Mouse (Mus musculus): ENCODE measurements around the gene Josd1. TPM values are rescaled to one million over a fixed set of nuclear protein-coding genes. Genes with fewer than 3 reads are reported as not detected.

The Josd1 gene
- 16.1 and 18.6 TPM in 2 replicates for polyA plus RNA-seq (2014; fragmentation: Nextera tagmentation; extraction: Ambion mirVana)

DNA sequence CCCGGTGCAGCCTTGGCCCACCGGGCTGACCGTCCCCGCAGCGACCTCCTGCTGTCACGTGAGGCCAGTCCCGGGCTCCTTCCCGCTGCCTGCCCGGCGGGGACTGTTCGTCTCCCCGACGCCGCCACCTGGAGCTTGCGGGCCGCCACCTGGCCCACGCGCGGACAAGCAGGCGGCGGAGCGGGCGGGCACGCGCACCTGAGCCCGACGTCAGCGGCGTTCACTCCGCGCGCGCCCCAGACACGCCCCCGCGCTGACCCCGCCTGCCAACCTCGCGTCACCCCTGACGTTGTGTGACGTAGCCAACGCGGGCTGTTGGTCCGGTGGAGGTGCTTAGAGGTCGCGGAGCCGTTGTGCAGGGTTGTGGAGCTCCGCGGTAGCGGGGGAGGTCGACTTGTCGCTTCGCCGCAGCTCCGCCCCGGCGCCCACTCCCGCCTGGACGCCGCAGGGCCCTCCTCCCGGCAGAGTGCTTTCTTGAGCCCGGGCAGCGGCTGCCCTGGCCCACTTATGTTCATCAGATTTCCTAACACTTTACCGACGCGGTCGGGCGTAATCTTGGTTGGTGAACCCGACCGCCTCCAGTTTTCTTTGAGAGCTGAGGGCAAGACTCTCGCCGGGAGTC lies at the start of gene Josd1:
Gene Josd1, minus strand, starts transcription at position 274 of the 622 bp plus-strand sequence.
- DNase-seq (ENCODE audit: low spot score) (peak; percentile 94), ATAC-seq (ENCODE audit: low FRiP score) (peak; percentile 62)
- H3K36me3 ChIP-seq (replicated peaks; ENCODE audit: control insufficient read depth, insufficient read depth), result no peaks in the 10 kb centered on the region
- H3K27ac ChIP-seq, result peak within 1 kb of the TSS; percentile 91
- peak within 1 kb of the TSS; percentile 91 for H3K4me3 ChIP-seq (replicated peaks; ENCODE audit: low read length)
- H3K4me1 ChIP-seq (replicated peaks; ENCODE audit: control insufficient read depth, insufficient read depth, low read length), result peaks cover 56% of the 10 kb centered on the region
- no peaks in the 10 kb centered on the region for H3K9me3 ChIP-seq (ENCODE audit: control insufficient read depth, low read length)
- H3K4me2 ChIP-seq (replicated peaks), result peak within 1 kb of the TSS; percentile 94
- H3K9ac ChIP-seq, result peak within 1 kb of the TSS; percentile 94
- WGBS, result under 1% methylated on average over 58 of the region's 72 CpGs
- no peaks in the 10 kb centered on the region for H3K27me3 ChIP-seq (ENCODE audit: control insufficient read depth, insufficient read depth, low read length)

- WGBS, result 87% methylated on average over 8 of the region's 8 CpGs
- H3K27ac ChIP-seq, result no peak overlapping the region
- H3K27me3 ChIP-seq (ENCODE audit: control insufficient read depth, insufficient read depth, low read length), result no peaks in the 10 kb centered on the region
- H3K9ac ChIP-seq, result no peak overlapping the region
- ATAC-seq (ENCODE audit: low FRiP score) (no peak), DNase-seq (ENCODE audit: low spot score) (no peak)
- H3K36me3 ChIP-seq (replicated peaks; ENCODE audit: control insufficient read depth, insufficient read depth), result peaks cover 95% of the 10 kb centered on the region
- no peak overlapping the region for H3K4me3 ChIP-seq (replicated peaks; ENCODE audit: low read length)
- no peaks in the 10 kb centered on the region for H3K4me1 ChIP-seq (replicated peaks; ENCODE audit: control insufficient read depth, insufficient read depth, low read length)
- H3K9me3 ChIP-seq (ENCODE audit: control insufficient read depth, low read length), result no peaks in the 10 kb centered on the region
- no peak overlapping the region for H3K4me2 ChIP-seq (replicated peaks)
Measured at GRCm38 (mm10) chr15:79734311-79734710, 46.6 kb upstream of the Josd1 start.

DNA sequence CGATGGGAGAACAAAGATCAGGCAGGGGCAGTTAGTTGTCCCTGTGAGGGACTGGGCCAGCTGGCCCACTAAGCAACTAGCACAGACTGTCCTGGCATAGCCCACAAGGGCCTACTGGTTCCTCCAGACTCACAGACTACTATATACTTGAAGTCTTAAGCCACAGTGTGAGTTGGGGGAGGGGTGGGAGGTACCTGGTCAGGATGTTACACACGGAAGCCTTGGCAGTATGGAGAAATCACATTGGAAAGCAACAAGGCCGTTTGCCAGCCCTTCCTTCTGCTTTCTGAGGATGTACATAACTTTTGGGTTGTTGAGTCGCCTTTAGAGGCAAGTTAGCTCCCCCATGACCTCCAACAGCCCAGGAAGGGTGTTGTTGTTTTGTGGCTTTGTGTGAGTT lies 45.9 kb upstream of the Josd1 start:
- no peak for DNase-seq (ENCODE audit: low spot score)
- Histone ChIP-seq H3K27me3 (ENCODE audit: control insufficient read depth, insufficient read depth, low read length) (no peaks in the 10 kb centered on the region), H3K36me3 (replicated peaks; ENCODE audit: control insufficient read depth, insufficient read depth) (peaks cover 95% of the 10 kb centered on the region), H3K4me1 (replicated peaks; ENCODE audit: control insufficient read depth, insufficient read depth, low read length) (no peaks in the 10 kb centered on the region), H3K4me3 (replicated peaks; ENCODE audit: low read length) (no peak overlapping the region), H3K9me3 (ENCODE audit: control insufficient read depth, low read length) (no peaks in the 10 kb centered on the region), H3K27ac (no peak overlapping the region), H3K9ac (no peak overlapping the region), H3K4me2 (replicated peaks) (no peak overlapping the region)
- no peak for ATAC-seq (ENCODE audit: low FRiP score)
- 72% methylated on average over 4 of the region's 4 CpGs for WGBS

GRCm38 (mm10) chr15:79733192-79733591 lies 45.5 kb upstream of the Josd1 start:
- Histone ChIP-seq H3K9me3 (ENCODE audit: control insufficient read depth, low read length) (no peaks in the 10 kb centered on the region), H3K36me3 (replicated peaks; ENCODE audit: control insufficient read depth, insufficient read depth) (peaks cover 95% of the 10 kb centered on the region), H3K4me1 (replicated peaks; ENCODE audit: control insufficient read depth, insufficient read depth, low read length) (no peaks in the 10 kb centered on the region), H3K9ac (no peak overlapping the region), H3K27ac (no peak overlapping the region), H3K4me2 (replicated peaks) (no peak overlapping the region), H3K4me3 (replicated peaks; ENCODE audit: low read length) (no peak overlapping the region), H3K27me3 (ENCODE audit: control insufficient read depth, insufficient read depth, low read length) (no peaks in the 10 kb centered on the region)
- 95% methylated on average over 8 of the region's 8 CpGs for WGBS
- ATAC-seq (ENCODE audit: low FRiP score), result no peak
- no peak for DNase-seq (ENCODE audit: low spot score)

- Histone ChIP-seq H3K4me2 (replicated peaks) (no peak overlapping the region), H3K36me3 (replicated peaks; ENCODE audit: control insufficient read depth, insufficient read depth) (peaks cover 95% of the 10 kb centered on the region), H3K4me3 (replicated peaks; ENCODE audit: low read length) (no peak overlapping the region), H3K9me3 (ENCODE audit: control insufficient read depth, low read length) (no peaks in the 10 kb centered on the region), H3K9ac (no peak overlapping the region), H3K4me1 (replicated peaks; ENCODE audit: control insufficient read depth, insufficient read depth, low read length) (no peaks in the 10 kb centered on the region), H3K27ac (no peak overlapping the region), H3K27me3 (ENCODE audit: control insufficient read depth, insufficient read depth, low read length) (no peaks in the 10 kb centered on the region)
- no peak for ATAC-seq (ENCODE audit: low FRiP score)
- no peak for DNase-seq (ENCODE audit: low spot score)
- 89% methylated on average over 7 of the region's 7 CpGs for WGBS
Measured at GRCm38 (mm10) chr15:79731554-79731953, 43.8 kb upstream of the Josd1 start.

GRCm38 (mm10) chr15:79728731-79729388 lies 41.1 kb upstream of the Josd1 start:
- no peak for DNase-seq (ENCODE audit: low spot score)
- Histone ChIP-seq H3K36me3 (replicated peaks; ENCODE audit: control insufficient read depth, insufficient read depth) (peaks cover 95% of the 10 kb centered on the region), H3K27ac (0 out of 2 replicates have a peak overlapping the region, but pooled peaks have one; percentile 14), H3K9ac (no peak overlapping the region), H3K4me2 (replicated peaks) (no peak overlapping the region), H3K27me3 (ENCODE audit: control insufficient read depth, insufficient read depth, low read length) (no peaks in the 10 kb centered on the region), H3K4me3 (replicated peaks; ENCODE audit: low read length) (no peak overlapping the region), H3K9me3 (ENCODE audit: control insufficient read depth, low read length) (no peaks in the 10 kb centered on the region), H3K4me1 (replicated peaks; ENCODE audit: control insufficient read depth, insufficient read depth, low read length) (no peaks in the 10 kb centered on the region)
- no peak for ATAC-seq (ENCODE audit: low FRiP score)
- 91% methylated on average over 10 of the region's 10 CpGs for WGBS

- Histone ChIP-seq H3K4me2 (replicated peaks) (no peak overlapping the region), H3K27me3 (ENCODE audit: control insufficient read depth, insufficient read depth, low read length) (no peaks in the 10 kb centered on the region), H3K4me1 (replicated peaks; ENCODE audit: control insufficient read depth, insufficient read depth, low read length) (no peaks in the 10 kb centered on the region), H3K9me3 (ENCODE audit: control insufficient read depth, low read length) (no peaks in the 10 kb centered on the region), H3K36me3 (replicated peaks; ENCODE audit: control insufficient read depth, insufficient read depth) (peaks cover 89% of the 10 kb centered on the region), H3K9ac (no peak overlapping the region), H3K27ac (0 out of 2 replicates have a peak overlapping the region, but pooled peaks have one; percentile 14), H3K4me3 (replicated peaks; ENCODE audit: low read length) (no peak overlapping the region)
- WGBS, result 52% methylated on average over 5 of the region's 5 CpGs
- ATAC-seq (ENCODE audit: low FRiP score), result no peak
- DNase-seq (ENCODE audit: low spot score), result no peak
Measured at GRCm38 (mm10) chr15:79728311-79728710, 40.6 kb upstream of the Josd1 start.

- Histone ChIP-seq H3K9me3 (ENCODE audit: control insufficient read depth, low read length) (no peaks in the 10 kb centered on the region), H3K36me3 (replicated peaks; ENCODE audit: control insufficient read depth, insufficient read depth) (peaks cover 85% of the 10 kb centered on the region), H3K4me2 (replicated peaks) (no peak overlapping the region), H3K4me3 (replicated peaks; ENCODE audit: low read length) (no peak overlapping the region), H3K4me1 (replicated peaks; ENCODE audit: control insufficient read depth, insufficient read depth, low read length) (no peaks in the 10 kb centered on the region), H3K9ac (no peak overlapping the region), H3K27me3 (ENCODE audit: control insufficient read depth, insufficient read depth, low read length) (no peaks in the 10 kb centered on the region), H3K27ac (no peak overlapping the region)
- DNase-seq (ENCODE audit: low spot score), result no peak
- WGBS, result 80% methylated on average over 6 of the region's 6 CpGs
- ATAC-seq (ENCODE audit: low FRiP score), result no peak
Measured at GRCm38 (mm10) chr15:79727840-79728239, 40.1 kb upstream of the Josd1 start.

DNA sequence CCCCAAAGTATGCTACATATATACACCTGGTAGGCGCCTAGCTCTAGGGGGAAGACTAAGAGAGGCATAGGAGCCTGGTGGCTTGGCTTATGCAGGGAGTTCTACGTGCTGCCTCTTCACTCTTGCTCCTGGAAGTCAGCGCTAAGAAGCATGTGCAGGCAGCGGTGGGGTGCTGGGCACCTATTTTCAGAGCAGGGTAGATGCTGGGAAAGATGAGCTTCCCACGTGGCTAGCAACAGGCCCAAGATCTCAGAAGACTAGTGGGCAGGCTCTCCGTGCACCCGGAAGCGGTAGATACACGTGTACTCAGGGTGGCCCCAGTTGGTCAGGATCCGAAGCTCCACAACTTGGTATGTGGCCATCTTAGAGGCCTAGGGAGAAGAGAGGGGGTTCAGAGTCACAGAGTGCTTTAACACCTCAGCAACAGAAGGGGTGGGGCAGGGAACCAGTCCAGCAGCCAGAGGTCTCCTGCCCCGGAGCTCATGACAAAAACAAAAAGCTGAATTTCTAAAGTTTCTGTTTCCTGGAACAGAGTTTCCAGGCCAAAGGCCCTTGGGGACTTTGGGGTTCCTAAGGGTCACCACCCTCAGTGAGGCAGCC lies 37.6 kb upstream of the Josd1 start:
- 92% methylated on average over 11 of the region's 11 CpGs for WGBS
- Histone ChIP-seq H3K9me3 (ENCODE audit: control insufficient read depth, low read length) (no peaks in the 10 kb centered on the region), H3K9ac (no peak overlapping the region), H3K27me3 (ENCODE audit: control insufficient read depth, insufficient read depth, low read length) (no peaks in the 10 kb centered on the region), H3K4me1 (replicated peaks; ENCODE audit: control insufficient read depth, insufficient read depth, low read length) (no peaks in the 10 kb centered on the region), H3K4me3 (replicated peaks; ENCODE audit: low read length) (no peak overlapping the region), H3K27ac (no peak overlapping the region), H3K36me3 (replicated peaks; ENCODE audit: control insufficient read depth, insufficient read depth) (peaks cover 74% of the 10 kb centered on the region), H3K4me2 (replicated peaks) (no peak overlapping the region)
- no peak for ATAC-seq (ENCODE audit: low FRiP score)
- no peak for DNase-seq (ENCODE audit: low spot score)

Data from hindbrain, embryonic 14.5 days (tissue).